Mouse (Mus musculus): ENCODE measurements around the gene Myh10.
"Not testable (repeated sequence)": the region's sequence is repeated elsewhere in the genome, so short reads cannot be mapped to it uniquely, and the experiment has no call there.

Myh10 gene

DNA sequence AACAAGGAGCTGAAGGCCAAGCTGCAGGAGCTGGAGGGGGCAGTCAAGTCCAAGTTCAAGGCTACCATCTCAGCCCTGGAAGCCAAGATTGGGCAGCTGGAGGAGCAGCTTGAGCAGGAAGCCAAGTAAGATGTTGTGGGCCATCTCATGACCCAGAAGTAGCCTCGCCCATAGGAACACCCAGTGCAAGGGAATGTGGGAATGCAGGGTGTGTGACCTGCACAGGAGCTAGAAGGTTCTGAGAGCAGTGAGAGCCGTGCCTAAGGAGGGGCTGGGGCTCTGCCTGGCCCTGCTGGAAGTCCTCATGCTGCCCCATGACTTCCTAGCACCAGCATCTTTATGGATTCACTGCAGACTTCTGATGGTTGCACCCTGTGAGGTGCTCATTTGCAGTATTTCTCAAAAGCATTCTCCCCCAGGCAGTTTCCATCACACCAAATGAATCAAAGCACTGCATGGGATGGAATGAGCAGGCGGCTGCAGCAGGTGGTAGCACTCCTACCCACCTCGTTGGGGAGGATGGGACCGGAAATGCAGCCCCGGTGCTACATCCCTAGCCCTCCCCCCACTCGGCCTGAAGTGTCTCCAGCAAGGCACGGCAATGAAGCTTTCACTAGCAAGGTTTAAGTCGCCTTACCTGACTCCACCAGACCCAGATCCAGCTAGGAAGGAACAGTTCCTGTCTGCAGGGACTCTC is 120.7 kb downstream of the Myh10 start:
- no peaks in the 10 kb centered on the region for H3K9me3 ChIP-seq (ENCODE audit: low read length)
- H3K4me3 ChIP-seq (replicated peaks; ENCODE audit: low read length) = peak overlapping the region; percentile 65
- peaks cover 53% of the 10 kb centered on the region for H3K4me1 ChIP-seq (replicated peaks; ENCODE audit: low read depth, low read length)
- peaks cover 85% of the 10 kb centered on the region for H3K36me3 ChIP-seq (ENCODE audit: insufficient read depth, low read length)
- no peaks in the 10 kb centered on the region for H3K27me3 ChIP-seq (ENCODE audit: insufficient read depth, low read length)
- TF ChIP-seq NANOG (IDR thresholded peaks at IDR 0.05; ENCODE audit: borderline replicate concordance, low read length) = no peak
- TF ChIP-seq POU5F1 (IDR thresholded peaks at IDR 0.05; ENCODE audit: borderline replicate concordance, low read length) = no peak
- no peak for TF ChIP-seq CTCF (conservative IDR thresholded peaks at IDR 0.05; ENCODE audit: low read length)

DNA sequence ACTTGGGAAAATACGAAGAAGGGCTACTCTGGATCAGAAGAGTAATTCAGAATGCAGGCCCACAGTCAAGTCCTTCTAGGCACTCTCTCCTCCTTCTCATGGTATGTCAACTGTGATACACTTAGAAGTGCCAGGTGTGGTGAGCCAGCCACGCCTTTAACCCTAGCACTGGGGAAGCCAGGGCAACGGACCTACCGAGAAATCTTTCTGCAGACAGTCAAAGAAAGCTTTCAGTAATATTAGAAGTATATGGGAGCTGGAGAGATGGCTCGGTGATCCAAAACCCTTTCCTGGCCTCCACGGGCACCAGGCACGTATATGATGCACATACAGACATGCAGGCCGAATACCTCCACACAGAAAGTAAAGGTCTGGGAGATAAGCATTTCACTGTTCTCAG is 127.1 kb downstream of the Myh10 start:
- no peaks in the 10 kb centered on the region for H3K27me3 ChIP-seq (ENCODE audit: insufficient read depth, low read length)
- no peaks in the 10 kb centered on the region for H3K9me3 ChIP-seq (ENCODE audit: low read length)
- TF ChIP-seq NANOG (IDR thresholded peaks at IDR 0.05; ENCODE audit: borderline replicate concordance, low read length) (no peak), CTCF (conservative IDR thresholded peaks at IDR 0.05; ENCODE audit: low read length) (no peak), POU5F1 (IDR thresholded peaks at IDR 0.05; ENCODE audit: borderline replicate concordance, low read length) (no peak)
- peaks cover 88% of the 10 kb centered on the region for H3K36me3 ChIP-seq (ENCODE audit: insufficient read depth, low read length)
- H3K4me3 ChIP-seq (replicated peaks; ENCODE audit: low read length) = no peak overlapping the region
- H3K4me1 ChIP-seq (replicated peaks; ENCODE audit: low read depth, low read length) = peaks cover 18% of the 10 kb centered on the region

DNA sequence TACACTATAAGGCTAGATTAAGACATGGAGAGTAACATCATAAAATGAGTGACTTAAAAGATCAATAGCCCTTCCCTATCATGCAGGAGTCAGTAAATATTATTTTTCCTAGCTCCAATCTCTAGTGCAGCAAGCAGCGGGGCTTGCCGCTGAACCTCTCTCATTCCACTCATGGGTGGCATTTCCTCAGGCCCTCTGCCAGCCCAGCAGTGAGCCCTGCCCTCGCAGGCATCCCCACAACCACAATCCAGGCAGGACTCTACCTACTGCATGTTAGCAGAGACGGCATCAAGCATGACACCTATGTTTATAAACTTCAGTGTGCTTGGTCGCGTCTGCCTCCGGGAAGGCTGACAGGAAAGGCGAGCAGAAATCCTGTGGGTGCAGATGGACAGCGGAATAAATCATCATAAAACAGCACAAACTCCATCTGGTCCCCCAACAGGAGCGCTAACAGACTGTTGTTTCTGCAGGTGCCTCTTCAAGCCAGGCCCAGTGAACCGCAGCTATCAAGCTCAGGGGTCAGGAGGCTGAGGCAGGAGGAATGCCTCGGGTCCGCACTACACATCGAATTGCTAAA is 128.0 kb downstream of the Myh10 start:
- no peak for TF ChIP-seq CTCF (conservative IDR thresholded peaks at IDR 0.05; ENCODE audit: low read length)
- TF ChIP-seq NANOG (IDR thresholded peaks at IDR 0.05; ENCODE audit: borderline replicate concordance, low read length) = no peak
- TF ChIP-seq POU5F1 (IDR thresholded peaks at IDR 0.05; ENCODE audit: borderline replicate concordance, low read length) = no peak
- no peak overlapping the region for H3K4me3 ChIP-seq (replicated peaks; ENCODE audit: low read length)
- H3K9me3 ChIP-seq (ENCODE audit: low read length) = no peaks in the 10 kb centered on the region
- peaks cover 13% of the 10 kb centered on the region for H3K4me1 ChIP-seq (replicated peaks; ENCODE audit: low read depth, low read length)
- no peaks in the 10 kb centered on the region for H3K27me3 ChIP-seq (ENCODE audit: insufficient read depth, low read length)
- H3K36me3 ChIP-seq (ENCODE audit: insufficient read depth, low read length) = peaks cover 90% of the 10 kb centered on the region

DNA sequence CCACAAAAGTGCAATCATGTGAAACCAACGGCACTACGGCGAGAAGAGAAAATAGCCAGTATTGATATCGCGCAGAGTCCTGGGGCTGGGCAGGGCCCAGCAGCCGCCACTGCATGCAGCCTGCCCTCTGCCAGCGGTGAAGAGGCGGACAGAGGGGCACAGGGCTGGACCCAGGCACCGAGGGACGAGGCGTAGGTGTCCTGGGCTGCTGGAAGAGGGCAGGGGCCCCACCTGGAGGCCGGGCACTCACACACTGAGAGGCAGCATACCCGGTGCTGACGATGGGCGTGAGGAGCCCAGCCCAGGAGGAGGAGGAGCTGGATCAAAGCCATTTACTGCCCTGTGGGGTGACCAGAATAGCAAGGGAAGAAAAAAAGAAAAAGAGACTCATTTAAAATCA is 131.0 kb downstream of the Myh10 start:
- Histone ChIP-seq H3K4me3 (replicated peaks; ENCODE audit: low read length) (no peak overlapping the region), H3K27me3 (ENCODE audit: insufficient read depth, low read length) (no peaks in the 10 kb centered on the region), H3K9me3 (ENCODE audit: low read length) (no peaks in the 10 kb centered on the region), H3K4me1 (replicated peaks; ENCODE audit: low read depth, low read length) (peaks cover 22% of the 10 kb centered on the region), H3K36me3 (ENCODE audit: insufficient read depth, low read length) (peaks cover 88% of the 10 kb centered on the region)
- no peak for TF ChIP-seq CTCF (conservative IDR thresholded peaks at IDR 0.05; ENCODE audit: low read length)
- no peak for TF ChIP-seq POU5F1 (IDR thresholded peaks at IDR 0.05; ENCODE audit: borderline replicate concordance, low read length)
- no peak for TF ChIP-seq NANOG (IDR thresholded peaks at IDR 0.05; ENCODE audit: borderline replicate concordance, low read length)

DNA sequence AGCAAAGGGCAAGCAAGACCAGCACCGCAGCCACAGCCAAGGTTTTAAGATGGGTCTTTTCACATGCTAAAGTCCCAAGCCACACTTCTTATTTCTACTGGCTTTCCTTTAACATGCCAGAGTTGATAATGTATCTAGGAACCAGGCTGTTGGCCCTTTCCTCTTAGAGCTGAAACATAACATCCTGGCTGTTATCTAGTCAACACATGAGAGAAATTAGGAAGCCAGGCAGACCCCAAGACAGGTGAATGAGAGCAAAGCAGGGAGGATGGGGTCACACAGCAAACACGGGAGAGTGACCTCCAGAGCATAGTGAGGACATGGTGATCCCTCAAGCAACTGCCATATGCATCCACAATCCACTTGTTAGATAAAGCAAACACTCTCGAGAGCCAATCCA is 135.4 kb downstream of the Myh10 start:
- H3K9me3 ChIP-seq (ENCODE audit: low read length) = no peaks in the 10 kb centered on the region
- H3K27me3 ChIP-seq (ENCODE audit: insufficient read depth, low read length) = no peaks in the 10 kb centered on the region
- no peak overlapping the region for H3K4me3 ChIP-seq (replicated peaks; ENCODE audit: low read length)
- peaks cover 84% of the 10 kb centered on the region for H3K36me3 ChIP-seq (ENCODE audit: insufficient read depth, low read length)
- H3K4me1 ChIP-seq (replicated peaks; ENCODE audit: low read depth, low read length) = peaks cover 23% of the 10 kb centered on the region
- no peak for TF ChIP-seq POU5F1 (IDR thresholded peaks at IDR 0.05; ENCODE audit: borderline replicate concordance, low read length)
- no peak for TF ChIP-seq CTCF (conservative IDR thresholded peaks at IDR 0.05; ENCODE audit: low read length)

DNA sequence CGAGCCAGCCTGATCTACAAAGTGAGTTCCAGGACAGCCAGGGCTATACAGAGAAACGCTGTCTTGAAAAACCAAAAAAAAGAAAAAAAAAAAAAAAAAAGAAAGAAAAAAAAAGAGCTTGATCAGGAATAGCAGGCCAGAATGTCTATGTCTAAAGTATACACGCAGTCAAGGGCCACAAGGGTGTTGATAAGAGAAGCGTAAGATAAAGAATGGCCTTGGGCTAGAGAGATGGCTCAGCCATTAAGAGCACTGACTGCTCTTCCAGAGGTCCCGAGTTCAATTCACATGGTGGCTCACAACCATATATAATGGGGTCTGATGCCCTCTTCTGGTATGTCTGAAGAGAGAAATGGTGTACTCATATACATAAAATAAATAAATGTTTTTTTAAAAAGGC is 140.2 kb downstream of the Myh10 start:
- not testable (repeated sequence) for H3K4me3 ChIP-seq (replicated peaks; ENCODE audit: low read length); H3K9me3 ChIP-seq (ENCODE audit: low read length); H3K27me3 ChIP-seq (ENCODE audit: insufficient read depth, low read length); H3K4me1 ChIP-seq (replicated peaks; ENCODE audit: low read depth, low read length)
- peaks cover 89% of the 10 kb centered on the region for H3K36me3 ChIP-seq (ENCODE audit: insufficient read depth, low read length)

DNA sequence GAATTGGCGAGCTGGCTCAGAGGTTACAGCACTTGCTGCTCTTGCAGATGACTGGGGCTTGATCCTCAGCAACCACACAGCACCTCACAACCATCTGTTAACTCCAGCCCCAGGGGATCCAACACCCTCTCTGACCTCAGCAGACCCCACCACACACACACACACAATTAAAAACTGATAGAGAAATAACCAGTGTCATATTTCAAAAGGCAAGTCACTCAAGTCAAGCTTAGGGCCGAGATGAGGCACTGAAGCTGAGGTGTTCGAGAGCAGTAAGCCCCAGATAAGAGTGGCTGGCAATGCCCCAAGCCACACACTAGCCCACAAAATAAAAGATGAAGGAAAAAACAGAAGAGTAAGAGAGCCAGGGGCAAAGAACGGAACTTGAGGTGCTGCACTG is 141.4 kb downstream of the Myh10 start:
- Histone ChIP-seq H3K4me3 (replicated peaks; ENCODE audit: low read length) (no peak overlapping the region), H3K27me3 (ENCODE audit: insufficient read depth, low read length) (no peaks in the 10 kb centered on the region), H3K4me1 (replicated peaks; ENCODE audit: low read depth, low read length) (no peaks in the 10 kb centered on the region; the same call in 1 of the 2 replicates), H3K9me3 (ENCODE audit: low read length) (no peaks in the 10 kb centered on the region), H3K36me3 (ENCODE audit: insufficient read depth, low read length) (peaks cover 79% of the 10 kb centered on the region)
- TF ChIP-seq CTCF (conservative IDR thresholded peaks at IDR 0.05; ENCODE audit: low read length) (no peak), POU5F1 (IDR thresholded peaks at IDR 0.05; ENCODE audit: borderline replicate concordance, low read length) (no peak), NANOG (IDR thresholded peaks at IDR 0.05; ENCODE audit: borderline replicate concordance, low read length) (no peak)

DNA sequence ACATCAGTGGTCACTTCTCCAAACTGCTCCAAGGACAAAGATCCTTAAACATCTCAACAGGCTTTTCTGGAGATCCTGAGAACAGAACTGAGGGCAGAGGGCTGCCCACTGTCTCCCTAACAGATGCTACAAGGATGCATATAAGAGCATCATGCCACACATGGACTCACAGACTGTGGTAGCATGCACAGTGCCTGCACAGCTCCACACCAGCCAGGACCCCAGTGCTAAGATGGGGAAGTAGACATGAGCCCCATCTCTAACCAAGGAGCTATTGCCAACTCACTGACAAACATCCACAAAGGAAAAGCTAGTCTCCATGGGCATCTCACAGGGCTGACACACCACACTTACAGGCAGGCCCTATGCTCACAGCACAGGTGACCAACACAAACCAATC is 142.2 kb downstream of the Myh10 start:
- TF ChIP-seq POU5F1 (IDR thresholded peaks at IDR 0.05; ENCODE audit: borderline replicate concordance, low read length) = no peak
- H3K4me3 ChIP-seq (replicated peaks; ENCODE audit: low read length) = no peak overlapping the region
- peaks cover 74% of the 10 kb centered on the region for H3K36me3 ChIP-seq (ENCODE audit: insufficient read depth, low read length)
- H3K9me3 ChIP-seq (ENCODE audit: low read length) = no peaks in the 10 kb centered on the region
- no peaks in the 10 kb centered on the region for H3K27me3 ChIP-seq (ENCODE audit: insufficient read depth, low read length)
- H3K4me1 ChIP-seq (replicated peaks; ENCODE audit: low read depth, low read length) = no peaks in the 10 kb centered on the region; the same call in 1 of the 2 replicates

DNA sequence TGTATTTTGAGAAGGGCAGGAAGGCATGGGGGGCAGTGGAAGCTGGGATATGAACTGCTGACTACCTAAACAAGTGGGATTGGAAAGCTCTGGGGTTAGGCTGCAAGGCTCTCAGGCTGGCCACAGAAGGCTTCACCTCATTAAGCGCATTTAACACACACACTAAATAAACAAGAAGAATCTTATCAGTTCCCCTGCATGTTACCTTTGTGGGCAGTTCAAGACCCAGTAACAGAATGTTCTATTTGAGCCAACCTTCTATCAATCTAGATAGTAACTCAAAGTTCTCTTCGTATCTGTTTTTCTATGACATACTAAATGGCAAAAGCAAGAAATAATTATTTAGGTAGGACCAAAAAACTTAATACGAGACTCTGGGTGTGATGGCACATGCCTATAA is 143.7 kb downstream of the Myh10 start:
- Histone ChIP-seq H3K9me3 (ENCODE audit: low read length) (no peaks in the 10 kb centered on the region), H3K36me3 (ENCODE audit: insufficient read depth, low read length) (peaks cover 74% of the 10 kb centered on the region), H3K4me3 (replicated peaks; ENCODE audit: low read length) (no peak overlapping the region), H3K4me1 (replicated peaks; ENCODE audit: low read depth, low read length) (no peaks in the 10 kb centered on the region; the same call in none of the 2 replicates), H3K27me3 (ENCODE audit: insufficient read depth, low read length) (no peaks in the 10 kb centered on the region)
- TF ChIP-seq POU5F1 (IDR thresholded peaks at IDR 0.05; ENCODE audit: borderline replicate concordance, low read length) (no peak), CTCF (conservative IDR thresholded peaks at IDR 0.05; ENCODE audit: low read length) (no peak), NANOG (IDR thresholded peaks at IDR 0.05; ENCODE audit: borderline replicate concordance, low read length) (no peak)

Measured in E14TG2a.4 (cell line).